ENCODE assay signal across 11 mouse cellular contexts in genomic region chr8:128528591-128529383, GRCm38 (mm10).
DNase-seq lines count a peak whose midpoint lies in the region; ATAC-seq lines count a peak whose summit lies in the region.
"Had no signal": no experiment of that assay in that cellular context is flagged by ENCODE, and none has a peak within 500 bp of the region (broad histone marks: within the 10 kb centered on the region; RNA-seq: fewer than 3 reads in every experiment).

No protein-coding gene starts in this region.

- WGBS in embryonic facial prominence, embryonic 12.5 days, result 22% methylated on average over 8 of the region's 8 CpGs
- 12% methylated on average over 8 of the region's 8 CpGs for WGBS in hindbrain, embryonic 15.5 days
- 36% methylated on average over 8 of the region's 8 CpGs for WGBS in neural tube, embryonic 11.5 days

- no peak overlapping the region for H3K4me2 ChIP-seq in embryonic facial prominence, embryonic 12.5 days (replicated peaks)
- H3K4me2 ChIP-seq in hindbrain, embryonic 15.5 days, result peak overlapping the region; percentile 18
- H3K4me2 ChIP-seq in neural tube, embryonic 11.5 days (ENCODE audit: low read depth), result no peak overlapping the region
- H3K4me2 ChIP-seq: liver, embryonic 12.5 days had no signal

- no peaks in the 10 kb centered on the region for H3K36me3 ChIP-seq in embryonic facial prominence, embryonic 12.5 days
- H3K36me3 ChIP-seq in hindbrain, embryonic 15.5 days, result no peaks in the 10 kb centered on the region
- no peaks in the 10 kb centered on the region for H3K36me3 ChIP-seq in neural tube, embryonic 11.5 days (ENCODE audit: control insufficient read depth, insufficient read depth, low read length)
- H3K36me3 ChIP-seq: liver, embryonic 12.5 days had no signal

- no peak overlapping the region for H3K27ac ChIP-seq in embryonic facial prominence, embryonic 12.5 days
- H3K27ac ChIP-seq in hindbrain, embryonic 15.5 days (replicated peaks), result peak overlapping the region; percentile 61
- H3K27ac ChIP-seq in neural tube, embryonic 11.5 days (ENCODE audit: low read depth, low read length), result no peak overlapping the region
- H3K27ac ChIP-seq: liver, embryonic 12.5 days; macrophage had no signal

- peak; percentile 22; the same call in 1 of the 2 replicates for ATAC-seq in embryonic facial prominence, embryonic 12.5 days (ENCODE audit: insufficient number of reproducible peaks, insufficient read depth, low FRiP score, low TSS enrichment)
- ATAC-seq in hindbrain, embryonic 15.5 days (ENCODE audit: low FRiP score, low read depth), result peak; percentile 90
- peak; percentile 87 for ATAC-seq in neural tube, embryonic 11.5 days (ENCODE audit: insufficient read depth, low FRiP score, low TSS enrichment)
- ATAC-seq: liver, embryonic 12.5 days had no signal

- H3K4me3 ChIP-seq in embryonic facial prominence, embryonic 12.5 days, result no peak overlapping the region
- H3K4me3 ChIP-seq in hindbrain, embryonic 15.5 days, result no peak overlapping the region
- no peak overlapping the region for H3K4me3 ChIP-seq in neural tube, embryonic 11.5 days (ENCODE audit: low read depth, low read length)
- H3K4me3 ChIP-seq: liver, embryonic 12.5 days had no signal

- no peaks in the 10 kb centered on the region for H3K9me3 ChIP-seq in embryonic facial prominence, embryonic 12.5 days
- H3K9me3 ChIP-seq in hindbrain, embryonic 15.5 days, result no peaks in the 10 kb centered on the region
- H3K9me3 ChIP-seq in neural tube, embryonic 11.5 days (ENCODE audit: control insufficient read depth, low read length), result no peaks in the 10 kb centered on the region
- H3K9me3 ChIP-seq: liver, embryonic 12.5 days had no signal

- no peaks in the 10 kb centered on the region for H3K4me1 ChIP-seq in embryonic facial prominence, embryonic 12.5 days
- peaks cover 10% of the 10 kb centered on the region for H3K4me1 ChIP-seq in hindbrain, embryonic 15.5 days (replicated peaks)
- H3K4me1 ChIP-seq in neural tube, embryonic 11.5 days (ENCODE audit: control insufficient read depth, insufficient read depth, low read length), result peaks cover 4% of the 10 kb centered on the region; the same call in 1 of the 2 replicates
- H3K4me1 ChIP-seq: liver, embryonic 12.5 days had no signal

- no peak overlapping the region for H3K9ac ChIP-seq in embryonic facial prominence, embryonic 12.5 days
- no peak overlapping the region for H3K9ac ChIP-seq in hindbrain, embryonic 15.5 days
- 0 out of 2 replicates have a peak overlapping the region, but pooled peaks have one; percentile 0 for H3K9ac ChIP-seq in neural tube, embryonic 11.5 days (ENCODE audit: low read length)
- H3K9ac ChIP-seq: liver, embryonic 12.5 days had no signal

- DNase-seq in frontal cortex, postnatal 10 days (ENCODE audit: low spot score in 2 of 2), result peak; percentile 11 to 42
- no peak for DNase-seq in frontal cortex, adult 2 months (ENCODE audit: extremely low spot score in 1 of 2, low spot score in 1 of 2)
- peak; percentile 57 for DNase-seq in neural tube, embryonic 11.5 days (ENCODE audit: low spot score)
- no peak for DNase-seq in kidney, postnatal 25 days
- no peak for DNase-seq in kidney, postnatal 10 days
- DNase-seq in gastrocnemius, adult 18-20 months (ENCODE audit: low spot score), result no peak
- DNase-seq: right cerebral cortex, adult 18-20 months had no signal

- no peaks in the 10 kb centered on the region for H3K27me3 ChIP-seq in embryonic facial prominence, embryonic 12.5 days
- H3K27me3 ChIP-seq in hindbrain, embryonic 15.5 days, result no peaks in the 10 kb centered on the region
- H3K27me3 ChIP-seq in neural tube, embryonic 11.5 days (ENCODE audit: control insufficient read depth, insufficient read depth, low read length), result no peaks in the 10 kb centered on the region
- H3K27me3 ChIP-seq: liver, embryonic 12.5 days had no signal

Comparison
In these comparisons a context has a peak if more than half of its experiments do, and no peak if none do; other contexts are left out.
1. DNase-seq: peak in frontal cortex, postnatal 10 days (2 of 2) and neural tube, embryonic 11.5 days (single experiment); none in frontal cortex, adult 2 months (0 of 2), kidney, postnatal 25 days (0 of 2), kidney, postnatal 10 days (single experiment) and gastrocnemius, adult 18-20 months (single experiment).
2. ATAC-seq: peak in every context shown above with its lines; median percentile 90 in hindbrain, embryonic 15.5 days; 87 in neural tube, embryonic 11.5 days; 22 in embryonic facial prominence, embryonic 12.5 days.